Mouse (Mus musculus) stomach, postnatal 0 days (tissue): ENCODE measurements around the gene Erich6b. TPM values are rescaled to one million over a fixed set of nuclear protein-coding genes. Genes with fewer than 3 reads are reported as not detected.

Source experiments
- ATAC-seq: fragments of 200-750 bp; cut with Nextera tagmentation; 2 replicates; pipeline ENCODE4 v1.8.0; 2017; ENCODE audit not compliant: low FRiP score, low TSS enrichment
- DNase-seq: peaks from one replicate; pipeline ENCODE4 v3.0.0-alpha.2; 2016; ENCODE audit warnings: low spot score
- H3K27ac ChIP-seq: fragments of 300-500 bp; sonication (generic); replicated peaks from 2 replicates; pipeline ENCODE4 v1.5.1; 2014; ENCODE audit warnings: mild to moderate bottlenecking, control low read depth
- H3K27me3 ChIP-seq: fragments of 300-500 bp; sonication (generic); 2 replicates; pipeline ENCODE4 v1.6.1; 2014; ENCODE audit warnings: low read length; ENCODE audit not compliant: control insufficient read depth, insufficient read depth
- H3K36me3 ChIP-seq: fragments of 300-500 bp; sonication (generic); 2 replicates; pipeline ENCODE4 v1.6.1; 2014; ENCODE audit warnings: low read length, mixed read lengths; ENCODE audit not compliant: control insufficient read depth, insufficient read depth
- H3K4me1 ChIP-seq: fragments of 300-500 bp; sonication (generic); replicated peaks from 2 replicates; pipeline ENCODE4 v1.6.1; 2014; ENCODE audit warnings: antibody characterized with exemption; ENCODE audit not compliant: control insufficient read depth, insufficient read depth
- H3K4me2 ChIP-seq: fragments of 300-500 bp; sonication (generic); replicated peaks from 2 replicates; pipeline ENCODE4 v1.6.1; 2014; ENCODE audit warnings: low read depth, mild to moderate bottlenecking, control low read depth, moderate library complexity
- H3K4me3 ChIP-seq: fragments of 300-500 bp; sonication (generic); 2 replicates; pipeline ENCODE4 v1.5.1; 2014; ENCODE audit warnings: low read depth, low read length, control low read depth
- H3K9ac ChIP-seq: fragments of 300-500 bp; sonication (generic); 2 replicates; pipeline ENCODE4 v1.6.1; 2014; ENCODE audit warnings: mild to moderate bottlenecking, low read length, control low read depth, mixed read lengths
- H3K9me3 ChIP-seq: fragments of 300-500 bp; sonication (generic); 2 replicates; pipeline ENCODE4 v1.6.1; 2016; ENCODE audit warnings: low read length; ENCODE audit not compliant: control insufficient read depth
- CTCF ChIP-seq: IDR thresholded peaks from 2 replicates; pipeline ENCODE4 v1.5.1; 2016; ENCODE audit warnings: antibody characterized with exemption, low read depth, mild to moderate bottlenecking, moderate library complexity
- EP300 ChIP-seq: optimal IDR thresholded peaks from 2 replicates; pipeline ENCODE3; 2016; ENCODE audit warnings: antibody characterized with exemption
- WGBS: fragments of 180-500 bp; shearing (Covaris S2); extraction: QIAGEN DNeasy Blood & Tissue Kit; methylation state at CpG from one replicate; pipeline ENCODE4 v1.1.7; 2014; 5-methylcytosine and 5-hydroxymethylcytosine counted together
- polyA plus RNA-seq: library from polyadenylated mRNA; unstranded; fragments of >200 nt; fragmentation: Nextera tagmentation; extraction: Ambion mirVana; gene quantifications from 2 replicates; pipeline ENCODE4 v1.2.1, GENCODE M21; 2015

Gene Erich6b
- polyA plus RNA-seq, 1 experiment from 2014 or later = not detected

DNA sequence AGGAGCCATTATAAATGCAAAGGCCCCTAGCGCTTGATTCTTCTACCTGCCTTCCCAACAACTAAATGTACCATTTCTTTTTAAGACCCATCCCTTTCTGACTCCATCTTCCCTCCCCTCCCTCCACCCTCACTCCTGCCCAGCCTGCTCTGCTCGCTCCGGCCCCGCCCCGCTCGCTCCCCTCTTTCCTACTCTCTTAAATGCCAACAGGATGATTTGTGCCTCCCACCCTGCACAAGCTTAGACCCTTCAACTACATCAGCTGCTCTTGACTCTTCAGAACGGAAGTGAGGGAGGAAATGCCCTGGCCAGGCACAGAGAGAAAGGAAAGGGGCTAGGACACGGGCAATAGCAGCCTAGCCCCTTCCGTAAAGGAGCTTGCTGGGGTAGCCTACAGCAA is 4.0 kb downstream of the Erich6b start:
- Histone ChIP-seq H3K4me2 (no peak overlapping the region), H3K4me3 (no peak overlapping the region), H3K4me1 (no peaks in the 10 kb centered on the region), H3K9ac (no peak overlapping the region), H3K9me3 (no peaks in the 10 kb centered on the region), H3K36me3 (no peaks in the 10 kb centered on the region), H3K27ac (no peak overlapping the region), H3K27me3 (no peaks in the 10 kb centered on the region)
- TF ChIP-seq CTCF (no peak), EP300 (no peak)
- WGBS = 55% methylated on average over 9 of the region's 9 CpGs
- ATAC-seq = no peak
- no peak for DNase-seq

DNA sequence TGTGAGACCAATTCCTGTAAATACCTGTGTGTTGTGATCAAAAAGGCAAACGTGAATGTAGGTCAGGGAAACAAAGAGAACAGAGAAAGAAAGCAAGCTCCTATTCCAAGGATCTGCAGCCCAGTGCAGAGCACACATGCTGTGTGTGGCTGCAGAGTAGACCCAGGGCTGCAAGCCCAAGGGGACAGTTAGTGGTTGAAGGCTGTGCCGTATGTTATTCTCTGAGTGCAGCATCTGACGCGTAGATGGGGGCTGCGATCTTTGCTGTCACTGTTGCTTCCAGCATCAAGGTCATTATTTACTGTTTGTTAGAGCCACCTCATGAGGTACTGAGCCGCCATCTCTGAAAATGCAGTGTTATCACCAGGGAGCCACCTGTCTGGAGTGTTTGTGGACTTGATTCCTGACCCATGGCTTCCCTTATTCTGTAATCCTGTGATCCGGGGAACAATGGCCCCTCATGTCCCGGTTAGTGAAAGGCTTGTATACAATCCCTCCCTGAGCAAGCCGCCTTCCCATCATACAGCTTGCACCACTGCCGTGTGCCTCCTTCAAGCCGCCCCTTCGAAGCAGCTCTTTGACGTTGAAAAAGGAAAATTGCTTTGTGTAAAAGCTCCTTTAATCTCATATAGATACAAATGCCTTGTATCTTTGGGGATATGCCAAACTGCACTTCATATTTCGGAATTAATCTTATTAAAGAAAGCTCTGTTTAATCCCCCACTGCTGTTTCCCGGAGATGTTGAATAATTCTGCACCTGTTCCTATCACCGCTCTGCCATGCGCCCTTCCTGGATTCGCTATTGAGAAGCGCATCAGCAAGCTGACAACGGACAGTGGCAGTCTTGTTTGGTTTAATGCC is 5.1 kb downstream of the Erich6b start:
- no peak for TF ChIP-seq EP300
- no peak for TF ChIP-seq CTCF
- no peaks in the 10 kb centered on the region for H3K4me1 ChIP-seq

GRCm38 (mm10) chr14:75660936-75661335 is 18.9 kb downstream of the Erich6b start:
- Histone ChIP-seq H3K27me3 (no peaks in the 10 kb centered on the region), H3K9ac (no peak overlapping the region), H3K4me1 (no peaks in the 10 kb centered on the region), H3K4me2 (no peak overlapping the region), H3K9me3 (no peaks in the 10 kb centered on the region), H3K36me3 (no peaks in the 10 kb centered on the region), H3K27ac (no peak overlapping the region), H3K4me3 (no peak overlapping the region)
- DNase-seq = no peak
- no peak for TF ChIP-seq CTCF
- no peak for TF ChIP-seq EP300
- no peak for ATAC-seq
- 63% methylated on average over 6 of the region's 6 CpGs for WGBS

More for the DNA sequence above, 5.1 kb downstream of the Erich6b start:
- H3K9ac ChIP-seq = no peak overlapping the region
- no peaks in the 10 kb centered on the region for H3K27me3 ChIP-seq
- H3K4me2 ChIP-seq = no peak overlapping the region
- ATAC-seq (no peak), DNase-seq (no peak)
- no peak overlapping the region for H3K27ac ChIP-seq
- WGBS = 42% methylated on average over 20 of the region's 20 CpGs
- no peaks in the 10 kb centered on the region for H3K36me3 ChIP-seq
- no peaks in the 10 kb centered on the region for H3K9me3 ChIP-seq
- H3K4me3 ChIP-seq = no peak overlapping the region

DNA sequence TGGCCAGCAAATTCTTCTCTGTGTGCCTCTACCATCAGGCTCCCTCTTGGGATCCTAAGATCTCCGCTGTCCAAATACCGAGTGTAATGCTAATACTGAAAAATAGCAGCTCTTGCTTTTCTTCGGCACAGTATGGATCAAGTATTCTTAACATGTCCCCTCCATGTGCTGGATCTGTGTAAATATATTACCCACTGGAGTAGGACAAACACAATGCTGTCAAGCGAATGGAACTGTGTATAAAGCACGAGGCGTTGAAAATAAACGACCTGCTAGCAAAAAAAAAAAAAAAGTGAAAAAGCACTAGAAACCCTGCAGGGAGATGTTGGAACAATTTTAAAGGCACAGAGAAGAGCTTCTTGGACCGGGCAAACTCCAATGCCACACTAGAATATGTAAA is 19.5 kb downstream of the Erich6b start:
- no peaks in the 10 kb centered on the region for H3K36me3 ChIP-seq
- TF ChIP-seq CTCF (no peak), EP300 (no peak)
- no peak overlapping the region for H3K4me2 ChIP-seq
- H3K9me3 ChIP-seq = no peaks in the 10 kb centered on the region
- no peak for ATAC-seq
- no peak overlapping the region for H3K9ac ChIP-seq
- no peak overlapping the region for H3K4me3 ChIP-seq
- no peak for DNase-seq
- no peak overlapping the region for H3K27ac ChIP-seq
- H3K27me3 ChIP-seq = no peaks in the 10 kb centered on the region
- 46% methylated on average over 8 of the region's 8 CpGs for WGBS
- H3K4me1 ChIP-seq = no peaks in the 10 kb centered on the region

- Histone ChIP-seq H3K4me3 (no peak overlapping the region), H3K27me3 (no peaks in the 10 kb centered on the region), H3K36me3 (no peaks in the 10 kb centered on the region), H3K27ac (no peak overlapping the region), H3K9ac (no peak overlapping the region), H3K4me2 (no peak overlapping the region), H3K4me1 (no peaks in the 10 kb centered on the region), H3K9me3 (no peaks in the 10 kb centered on the region)
- TF ChIP-seq EP300 (no peak), CTCF (no peak)
- ATAC-seq (no peak), DNase-seq (no peak)
- 77% methylated on average over 2 of the region's 2 CpGs for WGBS
Measured at GRCm38 (mm10) chr14:75665430-75666180, 23.5 kb downstream of the Erich6b start.
